Mouse (Mus musculus) heart, adult 18-20 months (tissue): ENCODE data around the gene Sptlc2. TPM values are rescaled to one million over a fixed set of nuclear protein-coding genes. Genes with fewer than 3 reads are reported as not detected.

Experiments
- DNase-seq, 2 experiments: peaks; one replicate each; pipeline ENCODE4 v3.0.0; 2021 to 2022; ENCODE audit warnings: mixed read lengths in 1 of 2
- long read RNA-seq, 2 experiments: library from polyadenylated mRNA; stranded (forward); transcript quantifications; one replicate each; pipeline ENCODE4 v2.0.0; 2021
- total RNA-seq, 2 experiments: library from RNA; stranded (reverse); gene quantifications; 2 replicates each; pipeline ENCODE4 v1.2.3; 2021

The Sptlc2 gene
- total RNA-seq = 10 to 100 TPM; 21.1 to 24.1 TPM
- long read RNA-seq, experiment 1, full-length matches to known transcripts = 9 of 12 reads
- long read RNA-seq, experiment 1, partial matches to known transcripts = 0 of 12 reads
- long read RNA-seq, experiment 1, other reads (novel, unspliced or antisense) = 3 of 12 reads
- long read RNA-seq, experiment 2, full-length matches to known transcripts = 4 of 5 reads
- long read RNA-seq, experiment 2, partial matches to known transcripts = 0 of 5 reads
- long read RNA-seq, experiment 2, other reads (novel, unspliced or antisense) = 1 of 5 reads

- peak; percentile 100 for DNase-seq
These were observed at the start of gene Sptlc2 for GRCm38 (mm10) chr12:87388122-87388774. TSS of gene Sptlc2 (minus strand) at chr12:87388355.

GRCm38 (mm10) chr12:87428885-87429284, 40.7 kb upstream of the Sptlc2 start:
- no peak for DNase-seq

- no peak for DNase-seq
These were observed 40.1 kb upstream of the Sptlc2 start for GRCm38 (mm10) chr12:87428295-87428694.

- DNase-seq = no peak
These were observed 38.3 kb upstream of the Sptlc2 start for GRCm38 (mm10) chr12:87426354-87427031.

GRCm38 (mm10) chr12:87424516-87424915, 36.4 kb upstream of the Sptlc2 start:
- no peak for DNase-seq

- DNase-seq = no peak
These were observed 35.5 kb upstream of the Sptlc2 start for GRCm38 (mm10) chr12:87423700-87424099.

GRCm38 (mm10) chr12:87421708-87422507, 33.8 kb upstream of the Sptlc2 start:
- no peak for DNase-seq

- DNase-seq = no peak
These were observed 31.9 kb upstream of the Sptlc2 start for GRCm38 (mm10) chr12:87419974-87420485.

- no peak for DNase-seq
These were observed 30.8 kb upstream of the Sptlc2 start for GRCm38 (mm10) chr12:87418921-87419320.

- DNase-seq = peak; percentile 59 to 80
These were observed 28.5 kb upstream of the Sptlc2 start for GRCm38 (mm10) chr12:87416690-87417089.

GRCm38 (mm10) chr12:87415358-87415757, 27.2 kb upstream of the Sptlc2 start:
- no peak for DNase-seq

- peak; percentile 66 to 89 for DNase-seq
These were observed 25.1 kb upstream of the Sptlc2 start for GRCm38 (mm10) chr12:87413179-87413790.

GRCm38 (mm10) chr12:87410999-87411398, 22.8 kb upstream of the Sptlc2 start:
- no peak for DNase-seq

- no peak for DNase-seq
These were observed 21.0 kb upstream of the Sptlc2 start for GRCm38 (mm10) chr12:87409123-87409522.

GRCm38 (mm10) chr12:87407869-87408605, 19.9 kb upstream of the Sptlc2 start:
- peak; percentile 71 to 85 for DNase-seq

- no peak for DNase-seq
These were observed 17.6 kb upstream of the Sptlc2 start for GRCm38 (mm10) chr12:87405721-87406120.

- no peak for DNase-seq
These were observed 17.0 kb upstream of the Sptlc2 start for GRCm38 (mm10) chr12:87405165-87405564.

GRCm38 (mm10) chr12:87401883-87402282, 13.7 kb upstream of the Sptlc2 start:
- no peak for DNase-seq

GRCm38 (mm10) chr12:87399119-87399819, 11.1 kb upstream of the Sptlc2 start:
- no peak for DNase-seq

- no peak for DNase-seq
These were observed 9.8 kb upstream of the Sptlc2 start for GRCm38 (mm10) chr12:87397811-87398417.
